Mouse (Mus musculus): Measurements from ENCODE around the gene Iars2. TPM values are rescaled to one million over a fixed set of nuclear protein-coding genes. Genes with fewer than 3 reads are reported as not detected.

The Iars2 gene
- polyA plus RNA-seq, 1 experiment from 2014 or later = 64.7 TPM

GRCm38 (mm10) chr1:185354731-185355130 lies 25.5 kb upstream of the Iars2 start:
- POLR2A ChIA-PET = no interaction called here
- DNase-seq (ENCODE audit: low read depth, low spot score) = no peak
- ATAC-seq = no peak
- no peak for TF ChIP-seq CTCF (IDR thresholded peaks at IDR 0.05)
- in situ Hi-C loops (cut with MboI; ENCODE audit: low pct_unique_long_range_greater_than_20kb) = no loop called here
- H3K27me3 ChIP-seq = no peaks in the 10 kb centered on the region
- CTCF ChIA-PET = interaction anchor here (0.9 kb wide), 1 partner anchor 9 kb away, joined by 3 read pairs; no protein-coding TSS in a partner anchor

DNA sequence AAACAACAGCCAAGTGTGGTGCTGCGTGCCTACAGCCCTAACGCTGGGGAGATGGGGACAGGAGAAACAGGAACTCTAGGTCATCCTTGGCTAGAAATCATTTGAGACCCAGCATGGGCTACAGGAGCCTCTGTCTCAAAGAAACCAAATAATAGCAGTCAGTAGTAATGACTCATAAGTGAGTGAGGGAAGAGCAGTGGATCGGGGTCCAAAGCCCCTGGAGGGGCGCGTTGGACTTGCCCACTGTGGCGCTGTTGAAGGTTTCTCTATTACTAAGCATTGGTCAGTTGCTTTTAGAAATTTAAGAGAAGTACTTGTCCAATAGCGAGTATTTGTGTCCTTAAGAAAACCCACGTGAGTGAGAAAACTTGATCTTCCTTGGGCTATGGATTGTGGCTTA lies 24.2 kb upstream of the Iars2 start:
- H3K27me3 ChIP-seq = no peaks in the 10 kb centered on the region
- no peak for TF ChIP-seq CTCF (IDR thresholded peaks at IDR 0.05)
- in situ Hi-C loops (cut with MboI; ENCODE audit: low pct_unique_long_range_greater_than_20kb) = no loop called here
- ChIA-PET POLR2A (no interaction called here), CTCF (interaction anchor here (0.7 to 1.2 kb wide), 2 partner anchors 17 to 20 kb away, joined by 3 read pairs; no protein-coding TSS in a partner anchor)
- ATAC-seq (no peak), DNase-seq (ENCODE audit: low read depth, low spot score) (no peak)

- POLR2A ChIA-PET = no interaction called here
- no peaks in the 10 kb centered on the region for H3K27me3 ChIP-seq
- in situ Hi-C loops (cut with MboI; ENCODE audit: low pct_unique_long_range_greater_than_20kb) = no loop called here
- ATAC-seq (no peak), DNase-seq (ENCODE audit: low read depth, low spot score) (no peak)
- CTCF ChIA-PET = interaction anchor here (1.1 to 1.2 kb wide), 3 partner anchors 9 to 19 kb away, joined by 3 to 5 read pairs (median 3); no protein-coding TSS in a partner anchor
- TF ChIP-seq CTCF (IDR thresholded peaks at IDR 0.05) = no peak
Observed at GRCm38 (mm10) chr1:185352151-185352550, 23.0 kb upstream of the Iars2 start.

- DNase-seq (ENCODE audit: low read depth, low spot score) (no peak), ATAC-seq (no peak)
- no peaks in the 10 kb centered on the region for H3K27me3 ChIP-seq
- no peak for TF ChIP-seq CTCF (IDR thresholded peaks at IDR 0.05)
- in situ Hi-C loops (cut with MboI; ENCODE audit: low pct_unique_long_range_greater_than_20kb) = no loop called here
- ChIA-PET CTCF (no interaction called here), POLR2A (interaction anchor here (0.9 kb wide), 1 partner anchor 21 kb away, joined by 3 read pairs; no protein-coding TSS in a partner anchor)
Observed at GRCm38 (mm10) chr1:185350611-185351010, 21.4 kb upstream of the Iars2 start.

GRCm38 (mm10) chr1:185349741-185350140 lies 20.5 kb upstream of the Iars2 start:
- ChIA-PET POLR2A (no interaction called here), CTCF (no interaction called here)
- no peak for TF ChIP-seq CTCF (IDR thresholded peaks at IDR 0.05)
- H3K27me3 ChIP-seq = no peaks in the 10 kb centered on the region
- no peak for ATAC-seq
- DNase-seq (ENCODE audit: low read depth, low spot score) = no peak
- in situ Hi-C loops (cut with MboI; ENCODE audit: low pct_unique_long_range_greater_than_20kb) = no loop called here

GRCm38 (mm10) chr1:185346188-185346587 lies 17.0 kb upstream of the Iars2 start:
- H3K27me3 ChIP-seq = no peaks in the 10 kb centered on the region
- CTCF ChIA-PET = interaction anchor here (0.8 to 1.1 kb wide), 2 partner anchors 8 to 14 kb away, joined by 3 to 6 read pairs; partner anchors contain the start of gene Bpnt1
- in situ Hi-C loops (cut with MboI; ENCODE audit: low pct_unique_long_range_greater_than_20kb) = no loop called here
- POLR2A ChIA-PET = no interaction called here
- ATAC-seq (no peak), DNase-seq (ENCODE audit: low read depth, low spot score) (no peak)
- TF ChIP-seq CTCF (IDR thresholded peaks at IDR 0.05) = no peak

- DNase-seq (ENCODE audit: low read depth, low spot score) (no peak), ATAC-seq (no peak)
- POLR2A ChIA-PET = no interaction called here
- TF ChIP-seq CTCF (IDR thresholded peaks at IDR 0.05) = no peak
- in situ Hi-C loops (cut with MboI; ENCODE audit: low pct_unique_long_range_greater_than_20kb) = no loop called here
- no peaks in the 10 kb centered on the region for H3K27me3 ChIP-seq
- CTCF ChIA-PET = interaction anchor here (1.8 kb wide), 1 partner anchor 9 kb away, joined by 5 read pairs; no protein-coding TSS in a partner anchor
Observed at GRCm38 (mm10) chr1:185343422-185343821, 14.2 kb upstream of the Iars2 start.

- ChIA-PET POLR2A (interaction anchor here (1.0 to 1.1 kb wide), 2 partner anchors 9 to 20 kb away, joined by 3 to 5 read pairs; no protein-coding TSS in a partner anchor), CTCF (interaction anchor here (1.8 kb wide), 1 partner anchor 10 kb away, joined by 5 read pairs; no protein-coding TSS in a partner anchor)
- in situ Hi-C loops (cut with MboI; ENCODE audit: low pct_unique_long_range_greater_than_20kb) = no loop called here
- TF ChIP-seq CTCF (IDR thresholded peaks at IDR 0.05) = no peak
- no peaks in the 10 kb centered on the region for H3K27me3 ChIP-seq
- DNase-seq (ENCODE audit: low read depth, low spot score) (no peak), ATAC-seq (no peak)
Observed at GRCm38 (mm10) chr1:185342441-185342840, 13.2 kb upstream of the Iars2 start.

- no peak for TF ChIP-seq CTCF (IDR thresholded peaks at IDR 0.05)
- no peaks in the 10 kb centered on the region for H3K27me3 ChIP-seq
- no peak for DNase-seq (ENCODE audit: low read depth, low spot score)
- ChIA-PET CTCF (no interaction called here), POLR2A (no interaction called here)
- in situ Hi-C loops (cut with MboI; ENCODE audit: low pct_unique_long_range_greater_than_20kb) = no loop called here
- no peak for ATAC-seq
Observed at GRCm38 (mm10) chr1:185336535-185336934, 7.3 kb upstream of the Iars2 start.

- CTCF ChIA-PET = interaction anchor here (0.8 kb wide), 1 partner anchor 17 kb away, joined by 3 read pairs; no protein-coding TSS in a partner anchor
- H3K27me3 ChIP-seq = no peaks in the 10 kb centered on the region
- no peak for DNase-seq (ENCODE audit: low read depth, low spot score)
- ATAC-seq = no peak
- no peak for TF ChIP-seq CTCF (IDR thresholded peaks at IDR 0.05)
- in situ Hi-C loops (cut with MboI; ENCODE audit: low pct_unique_long_range_greater_than_20kb) = no loop called here
- POLR2A ChIA-PET = interaction anchor here (0.6 kb wide), 1 partner anchor 146 kb away, joined by 3 read pairs; no protein-coding TSS in a partner anchor
Observed at GRCm38 (mm10) chr1:185335231-185335765, 6.1 kb upstream of the Iars2 start.

DNA sequence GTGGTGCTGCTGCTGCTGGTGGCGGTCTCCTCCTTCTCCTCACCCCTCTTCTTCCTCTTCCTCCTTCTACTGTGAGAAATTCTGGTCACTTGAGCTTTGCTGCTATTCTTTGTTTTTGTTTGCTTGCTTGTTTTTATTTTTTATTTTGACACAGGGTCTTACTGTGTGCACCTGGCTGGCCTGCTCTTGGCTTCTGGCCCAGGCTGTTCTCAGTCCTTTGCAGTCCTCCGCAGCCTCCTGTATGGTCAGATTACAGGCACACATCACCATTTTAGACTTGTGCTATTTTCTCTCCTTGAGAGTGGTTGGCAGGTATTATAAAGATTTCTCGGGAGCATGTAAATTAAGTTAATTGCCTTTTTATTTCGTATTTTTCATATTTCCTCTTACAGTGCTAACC lies 4.9 kb upstream of the Iars2 start:
- ATAC-seq (no peak), DNase-seq (ENCODE audit: low read depth, low spot score) (no peak)
- H3K27me3 ChIP-seq = no peaks in the 10 kb centered on the region
- ChIA-PET POLR2A (no interaction called here), CTCF (interaction anchor here (1.1 kb wide), 1 partner anchor 18 kb away, joined by 3 read pairs; no protein-coding TSS in a partner anchor)
- TF ChIP-seq CTCF (IDR thresholded peaks at IDR 0.05) = no peak
- in situ Hi-C loops (cut with MboI; ENCODE audit: low pct_unique_long_range_greater_than_20kb) = no loop called here
